Mouse (Mus musculus): ENCODE results near the gene Fastkd1.

GRCm38 (mm10) chr2:69760980-69761379 is 47.7 kb upstream of the Fastkd1 start:
- TF ChIP-seq USF2 (conservative IDR thresholded peaks at IDR 0.05; ENCODE audit: low read depth, low read length) (no peak), CTCF (conservative IDR thresholded peaks at IDR 0.05 in 1 of 2, IDR thresholded peaks at IDR 0.05 in 1 of 2; ENCODE audit: low read depth in 2 of 2, low read length in 2 of 2) (no peak), ZMIZ1 (IDR thresholded peaks at IDR 0.05; ENCODE audit: low read depth, low read length) (no peak)
